Mouse (Mus musculus) heart, postnatal 4 days (tissue): ENCODE results near the gene Galnt7. TPM values are rescaled to one million over a fixed set of nuclear protein-coding genes. Genes with fewer than 3 reads are reported as not detected.

Experiments
- DNase-seq: peaks from one replicate; pipeline ENCODE4 v3.0.0; 2021
- total RNA-seq, 2 experiments: library from RNA; stranded (reverse); gene quantifications; 2 replicates each; pipeline ENCODE4 v1.2.3; 2021

Gene Galnt7
- total RNA-seq: 1 to 10 TPM; 5.1 to 5.5 TPM

DNA sequence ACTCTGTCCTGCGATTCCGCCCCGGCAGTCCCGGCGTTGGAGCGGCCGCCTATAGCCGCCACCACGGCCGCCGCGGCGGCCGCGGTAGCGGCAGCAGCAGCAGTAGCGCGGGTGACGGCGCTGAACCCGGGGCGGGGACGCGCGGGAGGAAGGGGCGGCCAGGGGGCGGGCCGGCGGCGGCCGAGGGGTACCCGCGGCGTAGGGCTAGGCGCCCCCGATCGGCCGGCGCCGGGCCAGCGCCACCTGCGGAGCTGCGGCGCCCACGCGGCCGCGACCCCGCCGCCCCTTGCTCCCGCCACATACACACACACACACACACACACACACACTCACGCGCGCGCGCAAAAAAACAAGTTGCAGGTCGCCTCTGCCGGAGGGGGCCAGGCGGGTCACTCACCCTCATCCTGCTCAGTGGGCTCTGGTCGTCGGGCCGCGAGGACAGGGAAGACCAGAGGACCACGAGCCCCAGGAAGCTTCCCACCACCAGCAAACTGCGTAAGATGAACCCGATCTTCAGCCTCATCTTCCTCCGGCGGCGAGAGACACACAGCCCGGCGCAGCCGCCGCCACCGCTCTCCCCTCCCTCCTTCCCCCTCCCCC, at the start of gene Galnt7:
Gene Galnt7 (minus strand): TSS at position 577 of the 600 bp plus-strand sequence.
- peak; percentile 72 for DNase-seq

DNA sequence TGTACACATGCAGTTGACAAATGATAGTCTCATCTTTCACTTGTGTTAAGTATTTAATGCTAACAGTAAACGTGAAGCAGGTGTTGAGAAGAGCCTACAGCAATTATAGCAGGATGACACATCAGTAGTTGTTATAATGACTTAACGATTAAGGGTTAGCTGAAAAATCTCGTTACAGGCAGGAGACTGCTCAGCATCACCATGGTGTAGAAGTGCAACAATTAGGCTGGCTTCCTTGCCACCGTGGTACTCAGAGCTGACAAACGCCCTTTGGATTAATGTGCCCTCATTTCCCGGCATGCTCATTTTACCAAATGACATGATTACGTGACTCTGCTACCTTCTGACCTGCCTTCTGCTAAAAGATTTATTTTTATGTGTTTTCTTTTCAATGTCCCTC, 35.8 kb upstream of the Galnt7 start:
- no peak for DNase-seq

DNA sequence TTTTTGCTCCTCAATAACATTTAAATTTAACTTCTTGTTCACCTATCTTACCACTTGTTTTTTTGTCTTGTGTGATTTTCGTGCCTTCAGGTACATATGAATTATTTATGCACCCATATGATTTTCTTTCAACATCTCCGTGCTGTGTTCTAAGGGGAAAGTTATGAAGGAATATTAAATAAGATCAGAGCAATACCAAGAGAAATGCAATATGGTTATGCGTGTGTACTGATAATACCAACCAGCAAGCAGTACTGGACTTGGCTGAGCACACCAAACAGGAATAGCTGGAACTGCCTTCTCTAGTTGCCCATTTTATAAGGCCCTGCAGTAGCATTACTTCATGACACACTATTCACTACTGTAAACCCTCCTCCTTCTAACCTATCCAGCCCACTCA, 33.0 kb upstream of the Galnt7 start:
- DNase-seq: no peak

DNA sequence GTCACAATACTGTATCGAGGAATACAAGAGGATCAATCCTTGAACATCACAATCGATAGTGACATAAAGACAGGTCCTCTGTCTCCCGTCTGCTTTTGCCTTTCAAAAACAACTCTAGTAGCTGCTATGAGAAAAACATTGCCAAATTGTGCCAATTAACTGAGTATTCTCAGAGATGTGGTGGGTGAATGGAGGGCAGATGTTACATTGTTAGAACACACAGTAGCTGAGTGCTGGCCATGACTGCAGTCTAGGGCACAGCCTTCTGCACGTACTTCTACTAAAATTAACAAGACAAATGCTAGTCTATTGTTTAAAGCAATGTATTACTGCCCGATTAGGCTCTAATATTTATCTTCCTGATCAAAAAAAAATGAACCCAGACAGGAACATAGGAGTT, 27.2 kb upstream of the Galnt7 start:
- no peak for DNase-seq

DNA sequence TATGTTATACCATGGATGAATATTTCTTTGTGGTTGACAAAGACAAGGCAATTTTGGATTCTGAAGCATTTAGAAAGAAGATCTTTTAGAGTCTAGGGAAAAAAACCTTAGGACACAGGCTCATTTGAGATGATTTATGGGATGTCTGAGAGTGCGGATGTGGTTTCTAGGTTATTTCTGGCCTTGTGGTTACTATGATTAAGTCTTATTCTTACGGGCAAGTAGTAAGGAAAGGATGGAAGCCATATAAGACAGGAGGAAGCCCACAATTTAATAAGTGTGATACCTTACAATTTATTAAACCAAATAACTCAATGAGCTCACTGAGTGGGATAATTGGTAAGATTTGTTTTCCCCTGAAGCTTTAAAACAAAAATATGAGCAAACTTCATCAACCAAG, 11.3 kb upstream of the Galnt7 start:
- DNase-seq: no peak

DNA sequence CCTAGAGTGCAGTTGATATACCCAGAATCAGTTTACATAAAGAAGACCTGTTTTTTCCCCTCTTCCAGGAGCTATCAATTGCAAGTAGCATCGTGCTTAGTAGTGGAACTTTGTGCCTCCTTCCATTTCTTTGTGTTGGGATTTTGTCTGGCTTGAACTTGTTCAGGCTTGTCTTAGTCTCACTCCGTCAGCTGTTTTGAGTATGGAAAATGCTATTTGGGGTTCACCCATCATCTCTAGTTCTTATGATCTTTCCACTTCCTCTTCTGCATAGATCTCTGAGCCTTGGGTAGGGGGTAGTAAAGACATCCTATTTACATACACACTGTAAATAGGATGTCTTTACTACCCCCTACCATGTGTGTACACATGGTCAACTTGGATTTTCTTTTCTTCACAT, 7.2 kb upstream of the Galnt7 start:
- no peak for DNase-seq

DNA sequence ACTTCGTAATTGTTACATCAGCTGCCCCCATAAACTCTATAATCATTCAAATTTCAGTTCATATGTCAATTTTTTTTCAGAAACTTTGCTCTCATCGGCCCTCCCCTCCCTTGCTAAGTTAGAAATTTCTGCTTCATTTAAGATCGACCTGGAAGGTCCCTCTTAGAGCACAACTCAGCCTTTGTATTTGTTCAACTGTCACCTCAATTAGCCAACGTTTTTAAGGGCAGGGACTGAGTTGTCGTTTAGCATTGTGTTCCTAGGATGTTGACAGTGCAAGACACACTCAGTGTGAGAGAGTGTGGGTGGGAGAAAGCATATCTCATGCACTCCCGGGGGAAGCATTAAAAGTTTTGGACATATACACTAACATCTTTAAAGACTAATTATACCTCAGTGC, 3.6 kb upstream of the Galnt7 start:
- no peak for DNase-seq

DNA sequence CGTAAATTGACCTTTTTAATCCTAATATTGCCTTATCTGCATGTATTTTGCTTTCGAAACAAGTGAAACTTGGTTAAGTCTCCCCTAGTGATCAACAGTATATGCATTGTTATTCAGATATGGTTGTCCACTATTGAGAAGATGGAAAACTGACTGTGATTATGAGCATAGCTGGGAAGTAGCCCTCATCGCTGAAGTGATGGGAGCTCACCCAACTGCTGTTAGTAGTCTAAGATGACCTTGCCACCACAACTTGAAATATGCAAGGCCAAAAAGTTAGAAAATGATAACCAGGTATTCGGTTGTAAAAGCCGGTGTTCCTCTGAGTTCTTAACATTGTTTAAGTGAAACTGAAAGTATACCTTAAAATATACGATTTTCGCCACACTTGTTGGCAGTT, 1.3 kb upstream of the Galnt7 start:
- no peak for DNase-seq

DNA sequence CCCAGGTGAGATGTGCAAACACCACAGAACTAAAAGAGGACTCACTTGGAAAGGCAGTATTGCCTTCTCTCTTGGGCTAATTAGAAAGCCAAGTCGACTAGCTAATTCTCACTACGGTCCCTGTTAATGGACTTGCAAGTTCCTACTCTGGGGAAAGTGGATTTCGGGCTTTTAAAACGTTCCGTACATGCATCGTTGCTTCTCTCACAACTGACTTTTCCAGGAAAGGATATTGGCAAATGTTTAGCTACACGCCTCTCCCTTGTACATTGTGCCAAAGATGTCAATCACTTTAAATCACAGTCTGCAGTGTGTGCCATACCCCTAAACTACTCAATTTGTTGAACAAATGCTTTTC, 915 bp upstream of the Galnt7 start:
- DNase-seq: no peak

DNA sequence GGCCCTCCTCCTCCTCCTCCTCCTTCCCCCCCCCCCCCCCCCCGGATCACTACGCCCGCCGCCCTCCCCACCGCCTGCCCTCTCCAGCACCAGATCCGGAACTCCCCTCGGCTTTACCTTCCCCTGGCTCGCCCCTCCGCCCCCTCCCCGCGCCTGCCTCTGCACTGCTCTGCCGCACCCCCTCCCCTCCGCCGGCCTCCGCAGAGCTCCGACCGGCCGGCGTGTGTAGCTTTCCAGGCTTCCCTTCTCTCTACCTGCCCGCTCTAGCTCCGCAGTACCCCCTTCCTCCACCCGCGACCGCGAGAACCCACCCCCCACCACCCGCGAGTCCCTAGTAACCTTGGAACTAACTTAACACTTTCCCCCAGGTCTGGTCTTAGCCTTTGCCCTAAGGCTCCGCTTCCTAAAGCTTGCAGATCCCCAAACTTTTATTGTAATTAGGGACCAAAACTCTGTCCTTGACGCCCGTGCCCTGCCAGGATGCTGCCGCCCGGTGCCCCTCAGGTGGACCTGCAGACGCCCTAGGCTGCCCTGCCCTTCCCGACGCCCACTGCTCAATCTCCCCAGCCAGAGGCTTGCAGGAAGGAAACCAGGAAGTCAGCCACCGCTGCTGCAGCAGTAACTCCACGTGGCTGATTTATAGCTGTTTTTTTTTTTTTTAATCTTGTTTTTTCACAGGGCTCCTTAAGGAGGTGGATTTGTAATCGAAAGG, 380 bp upstream of the Galnt7 start:
- peak; percentile 35 for DNase-seq

DNA sequence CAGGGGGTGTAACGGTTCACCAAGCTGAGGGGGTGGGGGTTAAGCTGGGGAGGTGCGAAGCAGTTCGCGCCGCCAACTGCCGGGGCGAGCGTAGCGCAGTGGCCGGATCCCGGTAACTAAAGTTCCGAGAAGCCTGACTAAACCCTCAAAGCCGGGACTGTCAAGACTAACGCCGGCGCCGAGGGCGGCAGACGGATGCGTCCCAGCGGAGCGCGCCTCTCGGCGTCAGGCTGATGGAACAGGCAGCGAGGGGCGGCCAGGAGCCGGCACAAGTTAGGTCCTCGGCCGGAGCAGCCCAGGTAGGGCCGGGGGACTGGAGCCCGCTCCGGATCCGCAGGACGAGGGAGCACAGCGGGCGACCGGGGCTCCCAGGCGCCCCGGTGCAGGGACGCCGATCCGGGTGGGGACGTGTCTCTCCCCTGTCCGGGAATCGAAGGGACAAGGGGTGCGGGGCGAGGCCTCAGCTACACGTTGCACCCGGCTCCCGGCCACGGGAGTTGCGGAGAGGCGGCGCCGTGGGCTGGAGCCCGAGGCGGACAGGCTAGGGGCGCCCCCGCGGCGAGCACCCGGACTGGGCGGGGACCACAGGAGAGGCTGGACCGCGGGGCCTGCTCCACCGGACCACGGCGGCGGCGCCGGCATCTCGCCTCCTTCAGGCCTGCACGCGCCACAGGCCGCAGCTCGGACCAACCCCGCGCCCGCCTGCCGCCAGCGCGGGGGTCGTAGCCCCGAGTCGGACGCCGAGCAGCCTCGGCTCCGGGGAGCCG, 960 bp downstream of the Galnt7 start:
- peak; percentile 75 for DNase-seq

DNA sequence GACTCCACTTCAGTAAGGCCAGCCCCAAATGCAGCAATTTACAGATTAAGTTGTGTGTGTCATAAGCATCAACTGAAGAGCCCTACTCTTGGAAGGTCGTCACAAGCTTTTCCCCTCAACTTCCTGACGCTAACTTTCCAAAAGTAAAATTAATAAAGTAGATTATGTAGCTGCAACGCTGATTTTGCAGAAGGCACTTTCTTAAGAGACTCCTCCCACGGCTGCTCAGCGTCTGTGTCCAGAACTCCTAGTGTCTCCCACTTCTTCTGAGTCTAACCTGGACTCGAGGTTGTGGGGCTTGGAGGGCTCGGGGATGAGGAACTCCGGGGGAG, 1.5 kb downstream of the Galnt7 start:
- DNase-seq: no peak

DNA sequence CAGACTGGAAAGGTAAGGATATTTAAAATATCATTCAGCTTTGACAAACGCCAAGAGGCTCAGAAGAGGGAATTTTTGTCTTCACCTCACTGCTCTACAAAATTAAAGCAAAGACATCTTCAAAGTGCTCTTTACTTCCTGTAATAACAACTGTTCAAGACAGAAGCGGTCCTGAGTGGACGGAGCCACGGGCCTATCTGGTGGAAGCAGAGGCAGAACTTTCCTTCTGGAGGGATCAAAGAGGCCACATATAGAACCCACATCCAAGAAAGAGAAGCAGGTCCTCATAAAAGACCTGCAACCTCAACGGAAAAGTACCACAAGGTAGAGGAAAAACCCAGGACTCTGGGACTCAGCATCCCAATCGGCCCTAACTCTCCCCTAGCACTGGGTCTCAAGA, 2.6 kb downstream of the Galnt7 start:
- DNase-seq: no peak

DNA sequence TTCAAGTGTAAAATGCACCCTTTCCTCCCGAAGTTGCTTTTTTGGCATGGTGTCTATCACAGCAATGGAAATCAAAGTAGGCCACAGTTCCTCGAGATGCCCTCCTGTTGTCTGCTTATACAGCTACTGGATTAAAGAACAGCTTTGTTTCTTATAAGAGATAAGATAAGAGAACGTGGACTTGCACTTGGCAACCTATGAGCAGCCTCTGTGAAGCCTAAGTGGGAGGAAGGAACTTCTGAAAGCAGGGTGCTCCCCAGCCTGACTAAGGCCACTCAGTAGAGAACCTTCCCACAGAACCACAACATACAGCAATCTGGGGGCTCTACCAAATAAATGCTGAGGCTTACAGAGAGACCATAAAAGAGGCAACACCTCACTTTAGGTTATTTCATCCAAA, 5.3 kb downstream of the Galnt7 start:
- DNase-seq: no peak

DNA sequence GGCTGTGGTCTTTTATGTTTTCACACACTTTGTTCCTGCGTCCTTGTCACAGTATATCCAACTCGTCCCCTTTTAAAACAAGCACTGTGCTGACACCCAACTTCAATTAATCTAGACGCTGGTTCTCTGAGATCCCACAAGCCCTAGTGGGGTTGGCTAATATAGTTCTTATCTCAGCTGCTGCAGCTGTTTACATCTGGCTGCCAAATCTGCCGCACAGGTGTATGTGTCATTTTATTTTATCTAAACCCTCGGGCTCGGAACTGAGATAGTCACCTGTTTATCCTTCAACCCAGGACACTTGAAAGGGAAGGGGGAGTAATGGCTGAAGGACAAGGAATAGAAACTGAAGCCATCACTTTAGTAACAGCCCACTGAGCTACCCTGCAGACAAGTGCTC, 8.6 kb downstream of the Galnt7 start:
- no peak for DNase-seq

DNA sequence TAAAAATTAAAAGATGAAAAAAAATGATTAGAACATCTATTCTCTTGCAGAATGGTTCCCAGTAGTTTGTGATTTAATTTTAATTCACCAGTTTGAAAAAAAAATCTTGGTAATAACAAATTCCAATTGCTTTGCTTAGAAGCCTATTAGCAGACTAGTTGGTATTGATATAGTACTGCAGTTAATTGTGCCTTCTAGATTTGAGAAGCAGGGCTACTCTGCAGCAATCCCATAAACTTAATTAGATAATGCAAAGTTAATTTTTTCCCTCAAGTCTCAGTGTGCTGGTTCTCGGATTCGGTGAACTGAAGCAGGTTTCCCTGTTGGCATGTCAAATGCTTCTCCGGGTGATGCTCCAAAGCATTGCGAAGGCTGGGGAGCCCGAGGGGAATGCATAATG, 10.1 kb downstream of the Galnt7 start:
- DNase-seq: no peak

DNA sequence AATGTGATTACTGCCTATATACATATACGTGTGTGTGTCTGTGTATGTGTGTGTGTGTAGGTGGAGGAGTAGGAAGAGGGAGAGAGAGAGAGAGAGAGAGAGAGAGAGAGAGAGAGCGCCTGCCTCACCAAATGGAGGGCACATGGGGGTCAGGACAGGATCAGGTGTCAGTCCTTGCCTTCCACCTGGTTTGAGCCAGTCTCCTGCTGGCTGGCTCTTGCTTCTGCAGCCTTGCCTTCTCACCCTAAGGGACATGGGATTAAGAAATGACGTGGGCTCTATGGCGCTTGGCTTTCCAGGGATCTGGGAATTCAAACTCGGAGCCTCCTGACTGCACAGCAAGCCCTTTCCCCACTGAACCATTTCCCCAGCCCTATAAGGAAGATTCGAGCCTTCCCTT, 13.9 kb downstream of the Galnt7 start:
- no peak for DNase-seq

DNA sequence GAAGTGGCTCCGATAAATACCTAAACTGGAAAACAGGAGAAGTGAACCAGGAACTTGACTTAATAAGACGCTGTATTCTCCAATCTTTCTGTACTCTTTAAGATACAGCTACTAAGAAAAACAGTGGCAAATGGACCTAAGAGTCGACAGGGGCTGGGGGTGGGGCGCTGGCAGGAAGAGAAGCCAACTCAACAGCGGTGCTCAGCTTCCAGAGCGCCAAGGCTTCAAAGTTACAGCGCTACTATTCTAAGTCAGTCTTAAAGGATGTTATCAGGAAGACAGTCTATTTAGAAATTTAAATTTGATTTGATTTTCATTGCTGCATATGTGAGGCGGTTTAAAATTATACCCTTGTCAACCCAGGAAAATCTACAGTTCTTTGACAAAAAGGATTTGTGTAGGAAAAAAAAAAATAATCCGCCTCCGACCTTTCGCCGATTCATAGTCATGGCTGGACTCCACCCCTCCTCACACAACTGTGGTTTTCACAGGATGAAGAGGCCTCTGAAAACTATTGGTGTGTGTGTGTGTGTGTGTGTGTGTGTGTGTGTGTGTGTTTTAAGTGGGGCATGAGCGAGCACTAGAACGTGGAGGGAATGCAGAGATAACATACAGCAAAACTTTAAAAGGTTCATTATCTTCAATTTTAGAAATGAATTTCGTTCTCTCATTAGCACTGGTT, 15.1 kb downstream of the Galnt7 start:
- no peak for DNase-seq

DNA sequence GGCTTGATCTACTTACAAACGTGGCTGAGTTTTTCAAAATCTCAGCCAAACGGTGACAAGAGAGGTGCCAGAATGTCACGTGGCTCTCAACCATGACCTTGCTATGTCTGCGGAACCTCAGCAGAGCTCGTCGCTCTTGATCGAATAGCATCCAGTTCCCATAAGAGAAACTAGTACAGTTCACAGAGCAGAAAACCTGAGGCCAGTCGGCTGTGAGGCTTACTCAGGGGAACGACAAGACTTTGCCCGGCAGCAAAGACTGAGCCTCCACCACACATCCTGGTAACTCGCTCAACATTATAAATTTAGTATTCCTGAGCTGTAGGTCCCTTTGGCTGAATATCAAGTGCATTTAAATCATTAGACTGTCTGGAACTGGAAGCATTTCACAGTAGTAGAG, 16.1 kb downstream of the Galnt7 start:
- DNase-seq: no peak

DNA sequence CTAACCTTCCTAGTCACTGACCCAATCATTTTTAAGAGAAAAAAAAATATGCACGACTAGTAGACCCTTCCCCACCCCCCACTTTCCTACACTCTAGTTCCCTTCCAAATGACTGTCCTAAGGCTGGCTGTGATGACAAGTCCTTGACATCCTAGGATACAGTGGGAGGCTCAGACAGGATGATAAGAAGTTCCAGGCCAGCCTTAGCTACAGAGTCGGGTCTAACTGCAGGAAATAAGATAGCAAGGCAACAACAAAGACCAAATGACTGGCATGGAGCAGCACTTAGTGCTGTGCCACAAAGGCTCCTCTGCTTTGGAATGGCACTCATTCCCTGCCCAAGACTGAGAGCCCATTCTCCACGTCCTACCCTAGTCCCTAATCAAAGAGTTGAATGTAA, 16.6 kb downstream of the Galnt7 start:
- no peak for DNase-seq

DNA sequence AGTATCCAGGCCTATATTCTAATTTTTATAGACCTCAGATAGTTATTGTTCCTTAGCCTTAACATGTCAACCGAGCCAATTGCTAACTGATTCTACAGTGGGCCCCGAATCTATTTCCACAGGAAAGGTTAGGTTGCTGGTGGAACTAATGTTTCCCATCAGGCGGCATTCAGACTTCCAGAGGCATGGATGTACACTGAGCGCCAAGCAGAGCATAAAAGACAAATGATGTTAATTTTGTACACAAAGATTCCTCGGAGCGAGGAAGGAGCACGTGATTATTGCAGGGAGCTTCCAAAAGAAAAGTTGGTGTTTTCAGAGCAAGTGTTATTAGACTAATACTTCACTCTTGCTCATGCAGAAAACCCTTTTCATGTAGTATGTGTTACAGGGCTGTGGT, 21.1 kb downstream of the Galnt7 start:
- DNase-seq: no peak

DNA sequence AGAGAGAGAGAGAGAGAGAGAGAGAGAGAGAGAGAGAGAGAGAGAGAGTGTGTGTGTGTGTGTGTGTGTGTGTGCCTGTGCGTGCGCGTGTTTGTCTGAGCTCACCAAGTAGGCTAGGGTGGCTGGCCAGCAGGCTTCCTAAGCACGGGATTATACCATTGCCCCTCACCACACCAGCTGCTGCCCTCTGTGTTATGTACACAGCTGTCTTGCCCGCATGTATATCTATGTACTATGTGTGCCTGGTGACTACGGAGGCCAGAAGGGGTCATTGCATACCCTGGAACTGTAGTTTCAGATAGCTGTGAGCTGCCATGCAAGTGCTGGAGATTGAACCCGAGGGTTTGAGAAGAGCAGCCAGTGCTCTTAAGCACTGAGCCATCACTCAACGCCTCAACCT, 22.7 kb downstream of the Galnt7 start:
- no peak for DNase-seq

DNA sequence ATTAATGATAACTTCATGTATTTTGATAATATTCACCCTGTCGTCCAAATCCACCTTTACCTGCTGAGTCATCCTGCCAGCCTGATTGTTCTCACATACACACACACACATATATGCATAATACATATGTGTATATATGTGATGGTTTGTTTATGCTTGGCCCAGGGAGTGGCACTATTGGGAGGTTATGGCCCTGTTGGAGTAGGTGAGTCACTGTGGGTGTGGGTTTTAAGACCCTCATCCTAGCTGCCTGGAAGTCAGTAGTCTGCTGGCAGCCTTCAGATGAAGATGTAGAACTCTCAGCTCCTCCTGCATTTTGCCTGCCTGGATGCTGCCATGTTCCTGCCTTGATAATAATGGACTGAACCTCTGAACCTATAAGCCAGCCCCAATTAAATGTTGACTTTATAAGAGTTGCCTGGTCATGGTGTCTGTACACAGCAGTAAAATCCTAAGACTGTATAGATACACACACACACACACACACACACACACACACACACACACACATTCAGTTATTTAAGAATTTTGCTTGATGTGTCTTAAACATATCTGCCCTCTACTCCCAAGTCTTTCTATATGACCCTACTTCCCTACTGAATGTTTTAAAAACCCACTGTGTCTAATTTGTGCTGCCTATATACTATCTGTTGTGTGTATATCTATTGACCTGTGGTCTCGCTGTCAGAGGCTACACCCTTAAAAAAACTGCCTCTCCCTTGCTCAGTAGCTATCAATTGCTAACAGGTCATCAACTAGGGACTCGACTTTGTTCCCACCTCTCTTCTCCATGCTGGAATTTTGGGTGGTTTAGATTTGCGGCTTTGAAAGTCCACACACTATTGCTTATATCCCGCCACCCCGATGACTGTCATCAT, 23.8 kb downstream of the Galnt7 start:
- DNase-seq: no peak
